Mouse (Mus musculus) T-cell, adult 2 months (primary cell): Measurements from ENCODE around the gene Daxx.
A peak's percentile ranks its signal among the peaks of the same experiment; 100 is the strongest.
"Not testable (repeated sequence)": the region's sequence is repeated elsewhere in the genome, so short reads cannot be mapped to it uniquely, and the experiment has no call there.

Source experiments
- DNase-seq: peaks from one replicate; pipeline ENCODE4 v3.0.0; 2022; ENCODE audit warnings: low spot score

Gene Daxx

DNA sequence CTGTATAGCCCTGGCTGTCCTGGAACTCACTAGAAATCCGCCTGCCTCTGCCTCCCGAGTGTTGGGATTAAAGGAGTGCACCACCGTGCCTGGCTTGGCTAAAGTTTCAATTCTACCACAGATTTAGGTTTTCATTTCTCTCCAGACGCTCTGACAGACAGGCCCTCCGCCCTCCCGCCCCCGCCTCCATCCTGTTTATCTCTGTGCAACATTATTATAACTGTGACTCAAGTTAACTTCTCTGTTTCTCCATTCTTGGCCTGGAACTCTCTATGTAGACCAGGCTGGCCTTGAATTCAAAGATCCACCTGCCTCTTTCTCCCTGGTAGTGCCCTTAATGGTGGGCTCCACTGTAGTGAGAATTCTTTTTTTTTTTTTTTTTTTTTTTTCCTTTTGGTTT is 6.7 kb upstream of the Daxx start:
- no peak for DNase-seq

DNA sequence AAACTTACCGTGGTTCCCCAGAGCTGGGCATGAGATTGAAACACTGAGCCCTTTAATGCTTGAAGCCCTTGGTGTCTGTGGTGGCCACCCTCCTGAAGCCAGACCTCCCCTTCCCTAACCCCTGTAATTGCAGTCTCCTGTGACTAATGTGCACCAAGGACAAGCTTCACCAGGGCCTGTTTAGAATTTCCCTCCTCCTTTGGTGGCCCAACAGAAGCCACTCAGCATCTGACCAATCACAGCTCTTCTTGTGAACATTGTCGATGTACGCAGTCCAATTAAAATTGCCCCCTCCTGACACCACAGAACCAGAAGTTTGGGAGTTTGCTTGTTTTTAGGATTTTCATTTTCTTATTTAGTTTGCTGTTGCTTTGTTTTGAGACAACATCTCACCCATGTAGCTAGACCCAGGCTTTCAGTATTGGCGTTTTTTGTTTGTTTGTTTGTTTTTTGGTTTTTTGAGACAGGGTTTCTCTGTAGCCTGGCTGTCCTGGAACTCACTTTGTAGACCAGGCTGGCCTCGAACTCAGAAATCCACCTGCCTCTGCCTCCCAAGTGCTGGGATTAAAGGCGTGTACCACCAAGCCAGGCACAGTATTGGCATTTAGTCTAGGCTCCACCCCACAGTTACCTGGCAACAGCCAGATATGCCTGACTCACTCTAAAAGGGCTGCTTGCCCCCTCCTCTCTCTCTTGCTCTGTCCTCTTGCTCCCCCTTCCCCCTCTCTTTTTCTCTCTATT is 5.1 kb upstream of the Daxx start:
- DNase-seq = not testable (repeated sequence)

DNA sequence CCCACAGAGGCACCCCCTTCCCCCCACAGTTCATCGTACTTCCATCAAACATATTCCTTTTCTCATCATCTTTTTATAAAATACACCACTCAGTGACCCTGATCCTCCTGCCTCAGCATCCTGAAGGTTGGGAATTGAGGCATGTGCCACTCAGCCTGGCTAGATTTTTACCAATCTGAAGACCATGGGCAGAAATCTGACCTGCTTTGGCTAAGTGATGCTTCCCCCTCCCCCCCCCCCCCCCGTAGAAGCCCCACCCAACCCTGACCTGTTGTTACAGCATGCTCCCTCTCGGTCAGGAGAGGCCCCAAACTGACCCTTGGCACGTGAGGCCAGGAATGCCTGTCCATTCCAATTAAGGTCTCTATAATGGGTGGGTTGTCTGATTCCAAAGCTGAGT is 4.4 kb upstream of the Daxx start, which contains the start of gene Platr17:
TSS of gene Platr17 (plus strand) at position 301 of the 400 bp plus-strand sequence.
- not testable (repeated sequence) for DNase-seq

DNA sequence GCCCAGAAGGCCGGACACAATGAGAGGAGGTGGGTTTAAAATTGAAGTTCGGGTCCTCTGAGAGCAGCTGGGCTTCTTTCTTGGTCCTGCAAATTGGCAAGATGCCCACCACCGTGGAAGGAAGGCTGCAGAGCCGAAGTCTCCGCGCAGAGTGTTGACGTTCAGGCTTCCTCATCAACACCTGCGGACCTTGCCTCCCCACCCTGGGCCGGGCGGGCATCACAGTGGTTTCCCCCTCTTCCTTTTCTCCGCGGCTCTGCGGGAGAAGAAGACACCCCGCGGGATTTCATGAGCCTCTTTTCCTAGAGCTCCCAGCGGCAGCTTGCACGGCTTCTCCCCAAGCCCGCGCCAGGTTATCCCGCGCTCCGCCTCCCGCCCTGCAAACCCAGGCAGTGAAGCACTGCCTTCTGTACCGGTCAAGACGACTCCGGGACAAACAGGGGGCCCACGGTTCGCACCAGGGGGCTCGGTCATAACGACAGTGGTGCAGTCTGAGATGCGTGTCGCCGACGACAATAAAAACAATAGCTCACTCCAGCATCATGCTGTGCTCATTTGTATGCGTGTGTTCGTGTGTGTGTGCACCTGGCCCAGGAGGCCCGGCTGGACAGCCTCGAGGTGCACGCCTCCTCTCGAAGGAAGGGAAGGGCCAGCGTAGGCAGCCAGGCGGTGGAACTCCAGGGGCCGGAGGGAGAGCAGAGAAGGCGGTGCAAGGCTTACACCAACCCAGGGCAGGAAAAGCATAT is 710 bp upstream of the Daxx start:
- no peak for DNase-seq

DNA sequence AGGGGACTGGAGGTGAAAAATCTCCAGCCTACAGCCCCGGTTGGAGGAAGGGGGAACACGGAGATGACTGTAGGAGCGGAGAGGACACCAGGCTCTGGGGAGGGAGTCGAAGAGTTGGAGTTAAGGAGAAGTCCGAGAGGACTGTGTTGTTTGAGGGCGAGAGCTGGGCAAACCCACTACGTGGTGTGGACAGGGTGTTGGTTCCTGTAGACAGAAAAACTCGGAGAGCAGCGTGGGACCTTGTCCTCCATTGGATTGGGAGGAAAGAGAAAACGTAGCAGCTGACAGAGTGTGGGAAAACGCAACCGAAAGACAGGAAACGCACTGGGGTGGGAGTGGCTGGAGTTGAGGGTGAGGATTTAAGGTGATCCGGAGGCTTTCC is 646 bp downstream of the Daxx start:
- DNase-seq = peak; percentile 46

DNA sequence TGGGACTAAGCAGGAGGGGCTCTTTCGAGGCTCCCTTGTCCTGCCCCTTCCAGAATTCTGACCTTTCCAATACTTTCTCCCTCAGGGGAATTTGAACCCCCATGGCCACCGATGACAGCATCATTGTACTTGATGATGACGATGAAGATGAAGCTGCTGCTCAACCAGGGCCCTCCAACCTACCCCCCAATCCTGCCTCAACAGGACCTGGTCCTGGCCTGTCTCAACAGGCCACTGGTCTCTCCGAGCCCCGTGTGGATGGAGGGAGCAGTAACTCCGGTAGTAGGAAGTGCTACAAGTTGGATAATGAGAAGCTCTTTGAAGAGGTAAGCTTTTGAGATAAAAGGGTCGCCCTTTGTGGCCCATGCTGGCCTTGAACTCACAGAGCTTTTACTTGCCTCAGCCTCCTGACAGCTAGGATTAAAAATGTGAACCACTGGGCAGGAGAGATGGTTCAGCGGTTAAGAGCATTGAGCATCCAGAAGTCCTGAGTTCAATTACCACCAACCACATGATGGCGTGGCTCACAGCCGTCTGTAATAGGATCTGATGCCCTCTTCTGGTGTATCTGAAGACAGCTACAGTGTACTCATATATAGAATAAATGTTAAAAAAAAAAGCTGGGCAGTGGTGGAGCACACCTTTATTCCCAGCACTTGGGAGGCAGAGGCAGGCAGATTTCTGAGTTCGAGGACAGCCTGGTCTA is 1.3 kb downstream of the Daxx start:
- peak; percentile 47 for DNase-seq

DNA sequence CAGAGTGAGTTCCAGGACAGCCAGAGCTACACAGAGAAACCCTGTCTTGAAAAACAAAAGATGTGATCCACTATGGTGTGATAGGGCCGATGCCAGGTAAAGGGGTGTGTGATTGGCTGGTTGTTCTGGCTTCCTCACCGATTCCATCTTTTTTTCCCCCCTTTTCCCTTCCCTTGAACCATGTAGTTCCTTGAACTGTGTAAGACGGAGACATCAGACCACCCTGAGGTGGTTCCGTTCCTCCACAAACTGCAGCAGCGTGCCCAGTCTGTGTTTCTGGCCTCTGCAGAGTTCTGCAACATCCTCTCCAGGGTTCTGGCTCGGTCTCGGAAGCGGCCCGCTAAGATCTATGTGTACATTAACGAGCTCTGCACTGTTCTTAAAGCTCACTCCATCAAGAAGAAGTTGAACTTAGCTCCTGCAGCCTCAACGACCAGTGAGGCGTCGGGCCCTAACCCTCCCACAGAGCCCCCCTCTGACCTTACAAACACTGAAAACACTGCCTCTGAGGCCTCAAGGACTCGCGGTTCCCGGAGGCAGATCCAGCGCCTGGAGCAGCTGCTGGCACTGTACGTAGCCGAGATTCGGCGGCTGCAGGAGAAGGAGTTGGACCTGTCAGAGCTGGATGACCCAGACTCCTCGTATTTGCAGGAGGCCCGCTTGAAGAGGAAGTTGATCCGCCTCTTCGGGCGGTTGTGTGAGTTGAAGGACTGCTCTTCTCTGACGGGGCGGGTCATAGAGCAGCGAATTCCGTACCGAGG is 2.0 kb downstream of the Daxx start:
- no peak for DNase-seq

DNA sequence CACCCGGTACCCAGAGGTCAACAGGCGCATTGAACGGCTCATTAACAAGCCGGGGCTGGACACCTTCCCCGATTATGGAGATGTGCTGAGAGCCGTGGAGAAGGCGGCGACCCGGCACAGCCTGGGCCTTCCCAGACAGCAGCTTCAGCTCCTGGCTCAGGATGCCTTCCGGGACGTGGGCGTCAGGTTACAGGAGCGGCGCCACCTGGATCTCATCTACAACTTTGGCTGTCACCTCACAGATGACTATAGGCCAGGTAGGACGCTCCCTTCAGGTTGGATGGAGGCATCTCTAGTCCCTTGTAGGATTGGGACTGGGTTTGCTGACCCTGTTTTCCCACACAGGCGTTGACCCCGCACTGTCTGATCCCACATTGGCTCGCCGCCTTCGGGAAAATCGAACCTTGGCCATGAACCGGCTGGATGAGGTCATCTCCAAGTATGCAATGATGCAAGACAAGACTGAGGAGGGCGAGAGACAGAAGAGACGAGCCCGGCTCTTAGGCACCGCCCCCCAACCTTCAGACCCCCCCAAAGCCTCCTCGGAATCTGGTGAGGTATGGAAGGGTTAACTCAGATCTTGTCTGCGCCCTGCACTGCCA is 2.7 kb downstream of the Daxx start:
- DNase-seq = no peak

DNA sequence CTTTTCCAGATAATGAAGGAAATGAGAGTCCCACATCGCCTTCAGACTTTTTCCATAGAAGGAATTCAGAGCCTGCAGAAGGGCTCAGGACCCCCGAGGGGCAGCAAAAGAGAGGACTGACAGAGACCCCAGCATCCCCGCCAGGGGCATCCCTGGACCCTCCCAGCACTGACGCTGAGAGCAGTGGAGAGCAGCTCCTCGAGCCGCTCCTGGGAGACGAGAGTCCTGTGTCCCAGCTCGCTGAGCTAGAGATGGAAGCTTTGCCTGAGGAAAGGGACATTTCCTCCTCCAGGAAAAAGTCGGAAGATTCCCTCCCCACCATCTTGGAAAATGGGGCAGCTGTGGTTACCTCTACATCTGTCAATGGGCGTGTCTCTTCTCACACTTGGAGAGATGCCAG is 4.0 kb downstream of the Daxx start:
- no peak for DNase-seq

DNA sequence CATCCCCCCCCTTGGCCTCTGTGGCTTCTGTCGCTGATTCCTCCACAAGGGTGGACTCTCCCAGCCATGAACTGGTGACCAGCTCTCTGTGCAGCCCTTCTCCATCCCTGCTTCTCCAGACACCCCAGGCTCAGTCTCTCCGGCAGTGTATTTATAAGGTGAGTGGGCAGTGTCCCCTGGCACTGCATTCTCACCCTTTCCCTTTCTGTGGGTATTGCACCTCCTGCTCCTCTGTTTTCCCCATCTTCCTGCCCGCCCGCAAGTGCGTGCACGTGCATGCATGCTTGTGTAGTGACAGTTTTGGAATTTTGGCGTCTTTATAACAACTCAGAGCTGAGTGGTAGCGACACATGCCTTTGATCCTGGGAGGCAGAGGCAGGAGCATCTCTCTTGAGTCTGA is 4.7 kb downstream of the Daxx start:
- DNase-seq = no peak

DNA sequence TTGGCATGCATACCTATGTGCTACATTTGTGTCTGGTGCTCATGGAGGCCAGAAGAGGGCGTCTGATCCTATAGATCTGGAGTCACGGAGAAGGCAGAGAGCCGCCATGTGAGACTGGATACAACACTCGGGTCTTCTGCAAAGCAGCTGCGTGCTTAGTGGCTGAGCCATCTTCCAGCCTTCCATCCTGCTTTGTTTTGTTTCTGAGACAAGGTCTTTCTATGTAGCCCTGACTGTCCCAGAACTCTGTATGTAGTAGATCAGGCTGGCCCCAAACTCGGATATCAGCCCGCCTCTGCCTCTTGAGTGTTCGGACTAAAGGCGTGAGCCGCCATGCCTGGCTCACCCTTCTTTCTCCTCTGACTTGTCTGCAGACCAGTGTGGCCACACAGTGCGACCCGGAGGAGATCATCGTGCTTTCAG is 5.8 kb downstream of the Daxx start:
- no peak for DNase-seq

DNA sequence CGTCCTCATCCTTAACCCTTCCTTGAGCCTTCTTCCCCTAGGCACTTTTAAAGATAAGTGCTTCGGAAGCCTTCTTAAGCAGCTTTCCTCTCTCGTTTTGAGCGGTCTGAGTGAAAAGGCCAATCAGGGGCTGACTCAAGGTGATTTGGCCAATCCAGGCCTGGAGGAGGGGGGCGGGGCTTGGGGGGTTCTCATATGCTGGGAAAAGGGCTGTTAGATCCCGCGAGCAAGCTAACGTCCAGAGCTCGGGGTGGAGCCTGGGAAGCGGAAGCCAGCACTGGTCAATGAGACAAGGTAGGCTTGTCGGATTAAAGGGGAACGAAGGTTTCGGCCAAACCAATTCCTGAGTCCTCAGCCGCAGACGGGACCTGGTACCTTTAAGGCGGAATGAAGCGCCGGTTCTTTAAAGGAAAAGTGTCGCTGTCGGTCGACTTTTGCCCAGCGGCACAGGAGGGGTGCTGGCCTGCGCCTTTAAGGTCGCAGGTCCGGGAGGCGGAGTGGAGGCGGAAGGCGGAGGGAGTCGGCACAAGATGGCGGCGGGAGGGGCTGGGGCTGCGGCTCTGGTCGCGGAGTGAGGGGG is 6.5 kb downstream of the Daxx start, which contains the start of the genes Tapbp and Zbtb22:
TSS of gene Tapbp (plus strand) at position 229 of the 580 bp plus-strand sequence.
TSS of gene Zbtb22 (plus strand) at position 234 of the 580 bp plus-strand sequence.
- DNase-seq = peak; percentile 92

DNA sequence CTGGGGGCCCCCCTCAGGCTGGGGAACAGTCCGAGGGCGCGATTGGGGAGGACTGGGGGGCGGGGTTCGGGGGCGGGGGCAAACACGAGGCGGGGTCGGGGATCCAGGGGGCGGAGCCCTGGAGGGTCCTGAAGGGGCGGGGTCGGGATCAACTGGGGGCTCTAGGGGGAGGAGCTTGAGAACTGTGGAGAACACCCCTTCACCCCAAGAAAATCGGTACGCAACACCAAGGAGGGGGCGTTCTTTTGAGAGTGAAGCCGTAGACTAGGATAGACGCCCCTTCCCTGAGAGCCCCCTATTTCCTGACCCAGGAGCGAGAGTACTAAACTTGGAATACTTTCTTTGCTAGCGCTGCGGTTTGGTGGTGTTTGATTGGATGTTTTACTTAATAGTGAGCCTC is 7.1 kb downstream of the Daxx start:
- no peak for DNase-seq

DNA sequence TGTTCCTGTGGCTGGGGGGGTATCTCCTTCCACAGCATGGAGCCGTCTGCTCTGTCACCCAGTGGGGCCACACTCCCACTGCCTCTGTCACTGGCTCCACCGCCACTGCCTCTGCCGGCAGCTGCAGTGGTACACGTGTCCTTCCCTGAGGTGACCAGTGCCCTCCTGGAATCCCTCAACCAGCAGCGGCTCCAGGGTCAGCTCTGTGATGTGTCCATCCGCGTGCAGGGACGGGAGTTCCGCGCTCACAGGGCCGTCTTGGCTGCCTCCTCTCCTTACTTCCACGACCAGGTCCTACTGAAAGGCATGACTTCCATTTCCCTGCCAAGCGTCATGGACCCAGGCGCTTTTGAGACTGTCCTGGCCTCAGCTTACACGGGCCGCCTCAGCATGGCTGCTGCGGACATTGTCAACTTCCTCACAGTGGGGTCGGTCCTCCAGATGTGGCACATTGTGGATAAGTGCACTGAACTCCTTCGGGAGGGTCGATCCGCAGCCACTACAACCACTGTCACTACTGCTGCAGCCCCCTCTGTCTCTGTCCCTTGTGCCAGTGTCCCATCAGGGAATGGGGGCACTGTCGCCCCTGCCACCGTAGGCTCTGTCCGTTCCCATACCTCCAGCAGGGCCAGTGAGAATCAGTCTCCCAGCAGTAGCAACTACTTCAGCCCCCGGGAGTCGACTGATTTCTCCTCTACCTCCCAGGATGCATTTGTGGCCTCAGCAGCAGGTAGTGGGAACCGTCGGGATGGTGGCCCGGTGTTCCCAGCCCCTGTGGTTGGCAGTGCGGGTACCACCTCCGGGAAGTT is 7.8 kb downstream of the Daxx start:
- DNase-seq = no peak

DNA sequence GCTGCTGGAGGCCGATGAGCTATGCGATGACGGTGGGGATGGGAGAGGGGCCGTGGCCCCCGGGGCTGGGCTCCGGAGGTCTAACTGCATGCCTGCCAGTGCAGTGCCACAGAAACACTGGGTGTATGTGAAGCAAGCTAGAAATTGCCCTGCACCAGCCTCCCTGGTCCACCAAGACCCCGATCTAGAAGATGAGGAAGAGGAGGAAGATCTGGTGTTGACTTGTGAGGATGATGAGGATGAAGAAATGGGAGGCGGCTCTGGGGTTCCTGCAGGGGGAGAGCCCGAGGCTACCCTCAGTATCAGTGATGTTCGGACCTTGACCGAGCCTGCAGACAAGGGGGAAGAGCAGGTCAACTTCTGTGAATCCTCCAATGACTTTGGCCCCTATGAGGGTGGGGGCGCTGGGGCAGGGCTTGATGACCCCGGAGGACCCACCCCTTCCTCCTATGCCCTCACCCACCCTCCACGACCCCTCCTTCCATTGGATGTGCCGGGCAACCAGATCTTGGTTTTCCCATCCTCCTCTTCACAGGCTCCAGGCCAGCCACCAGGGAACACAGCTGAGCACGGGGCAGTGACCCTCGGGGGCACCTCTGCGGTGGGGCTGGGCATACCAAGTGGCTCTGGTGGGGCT is 8.6 kb downstream of the Daxx start:
- no peak for DNase-seq

DNA sequence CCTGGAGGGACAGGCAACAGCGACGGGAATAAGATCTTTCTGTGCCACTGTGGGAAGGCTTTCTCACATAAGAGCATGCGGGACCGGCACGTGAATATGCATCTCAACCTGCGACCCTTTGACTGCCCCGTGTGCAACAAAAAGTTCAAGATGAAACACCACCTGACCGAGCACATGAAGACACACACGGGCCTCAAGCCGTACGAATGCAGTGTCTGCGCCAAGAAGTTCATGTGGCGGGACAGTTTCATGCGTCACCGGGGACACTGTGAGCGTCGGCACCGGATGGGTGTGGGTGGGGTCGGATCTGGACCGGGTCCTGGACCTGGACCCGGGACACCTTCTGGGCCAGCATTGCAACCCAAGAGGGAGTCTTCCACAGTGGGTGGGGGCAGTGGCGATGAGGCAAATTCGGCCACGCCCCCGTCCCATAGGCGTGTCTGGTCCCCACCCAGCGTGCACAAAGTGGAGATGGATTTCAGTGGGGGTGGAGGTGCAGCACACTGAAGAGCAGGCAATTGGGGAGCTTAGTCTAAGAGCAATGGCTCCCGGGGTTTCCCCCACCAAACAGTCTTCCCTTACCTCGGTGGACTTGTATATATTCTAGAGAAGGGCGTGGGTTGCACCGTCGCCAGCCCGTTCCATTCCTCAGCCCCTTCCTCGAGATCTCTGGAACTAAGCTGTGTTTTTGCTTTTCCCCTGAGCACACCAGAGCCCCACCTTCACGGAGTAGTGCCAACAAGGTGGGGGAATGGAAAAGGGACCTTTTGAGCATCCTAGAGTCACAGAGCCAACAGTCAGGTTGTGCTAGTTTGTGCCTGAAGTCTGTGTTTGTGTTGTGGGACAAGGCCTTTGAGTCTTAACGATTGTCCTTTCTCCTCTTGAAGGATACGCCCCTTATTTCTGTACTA is 9.3 kb downstream of the Daxx start:
- DNase-seq = no peak

DNA sequence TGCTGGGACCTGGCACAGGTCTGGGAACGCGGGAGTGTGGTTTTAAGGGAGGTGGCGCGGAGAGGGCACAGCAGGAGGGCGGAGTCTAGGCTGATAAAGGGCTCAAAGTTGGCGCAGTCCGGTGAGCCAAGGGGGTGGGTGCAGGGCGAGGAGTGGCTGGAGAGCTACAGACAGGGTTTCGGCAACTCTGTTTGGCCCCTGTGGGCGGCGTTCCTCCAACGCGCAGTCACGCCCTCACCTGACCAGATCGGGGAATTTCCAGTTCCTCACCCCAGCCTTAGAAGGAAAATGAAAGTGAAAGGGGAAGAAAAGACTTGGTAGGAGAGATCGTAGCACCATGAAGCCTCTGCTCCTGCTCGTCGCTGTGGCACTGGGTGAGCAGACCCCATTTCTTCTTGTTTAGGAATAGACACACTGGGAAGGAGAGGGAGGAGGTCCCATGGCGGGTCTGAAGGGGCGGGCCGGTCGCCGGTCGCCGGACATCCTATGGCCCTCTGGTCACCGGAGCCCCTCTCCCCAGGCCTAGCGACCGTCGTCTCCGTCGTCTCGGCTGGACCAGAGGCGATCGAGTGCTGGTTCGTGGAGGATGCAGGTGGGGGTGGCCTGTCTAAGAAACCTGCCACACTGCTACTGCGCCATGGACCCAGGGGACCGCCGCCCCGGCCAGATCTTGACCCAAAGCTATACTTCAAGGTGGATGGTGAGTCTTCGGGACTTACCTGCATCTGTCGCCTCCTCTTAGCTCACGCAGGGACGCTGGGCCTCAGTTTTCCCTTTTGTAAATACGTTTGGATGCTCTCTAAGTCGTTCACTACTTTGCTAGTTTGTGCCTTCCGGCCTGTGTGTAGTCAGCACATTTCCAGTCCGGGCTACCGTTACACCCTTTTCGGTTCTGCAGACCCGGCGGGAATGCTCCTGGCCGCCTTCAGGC is 10.4 kb downstream of the Daxx start:
- peak; percentile 87 for DNase-seq
